Mouse (Mus musculus): ENCODE measurements around the gene Auts2.

DNA sequence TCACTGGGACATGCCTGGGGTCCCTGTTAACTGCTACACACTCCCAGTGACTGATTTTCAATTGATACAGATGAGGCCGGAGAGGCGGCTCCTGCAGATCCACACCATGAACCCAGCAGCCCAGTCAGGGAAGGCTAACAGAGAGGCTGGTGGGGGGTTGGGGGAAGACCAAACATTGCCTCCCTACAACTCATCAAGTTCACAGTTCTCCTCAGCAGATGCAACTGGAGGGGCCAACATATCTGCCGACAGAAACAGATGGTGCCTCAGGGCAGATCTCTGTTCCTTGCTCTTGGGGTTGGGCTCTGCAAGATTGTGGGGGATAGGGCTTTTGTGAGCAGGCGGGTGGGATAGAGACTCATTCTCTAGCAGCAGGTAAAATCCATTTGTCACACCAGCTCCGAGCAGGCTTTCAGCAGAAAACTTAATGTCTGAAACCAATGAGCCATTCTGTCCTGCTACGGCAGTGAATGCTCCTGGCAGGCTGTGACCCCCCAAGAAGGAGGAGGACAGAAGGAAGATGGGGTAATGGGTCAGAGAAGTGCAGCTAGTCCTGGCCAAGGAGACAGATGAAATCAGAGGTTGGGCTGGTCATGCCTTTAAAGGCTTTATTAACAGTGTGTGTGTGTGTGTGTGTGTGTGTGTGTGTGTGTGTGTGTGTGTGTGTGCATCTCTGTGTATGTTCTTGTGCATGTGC is 740.7 kb downstream of the Auts2 start:
- TF ChIP-seq POLR2A (IDR thresholded peaks at IDR 0.05; ENCODE audit: insufficient read depth, low read depth, low read length) (no peak), CTCF (IDR thresholded peaks at IDR 0.05) (no peak)

All from heart, adult 2 months (tissue).